Mouse (Mus musculus) lung, postnatal 14 days (tissue): Measurements from ENCODE around the gene Krt32.

Experiments used
- DNase-seq: peaks from one replicate; pipeline ENCODE4 v3.0.0; 2021

The Krt32 gene

GRCm38 (mm10) chr11:100087861-100088260 lies at the start of gene Krt32:
Krt32 (minus strand) TSS chr11:100088226.
- no peak for DNase-seq

GRCm38 (mm10) chr11:100137693-100138092 lies 49.7 kb upstream of the Krt32 start:
- no peak for DNase-seq

- DNase-seq, result no peak
Measured at GRCm38 (mm10) chr11:100136559-100136958, 48.5 kb upstream of the Krt32 start.

GRCm38 (mm10) chr11:100135731-100136130 lies 47.7 kb upstream of the Krt32 start, which contains the start of gene Krt15:
Krt15 (minus strand) TSS chr11:100135928.
- DNase-seq, result no peak

- DNase-seq, result no peak
Measured at GRCm38 (mm10) chr11:100124901-100125300, 36.9 kb upstream of the Krt32 start.

GRCm38 (mm10) chr11:100121466-100121865 lies 33.4 kb upstream of the Krt32 start, which contains the start of gene Krt13:
Krt13 (minus strand) TSS chr11:100121566.
- DNase-seq, result no peak

- peak; percentile 4 for DNase-seq
Measured at GRCm38 (mm10) chr11:100120331-100120730, 32.3 kb upstream of the Krt32 start.

GRCm38 (mm10) chr11:100113742-100114029 lies 25.7 kb upstream of the Krt32 start:
- DNase-seq, result no peak

- DNase-seq, result no peak
Measured at GRCm38 (mm10) chr11:100112935-100113741, 25.1 kb upstream of the Krt32 start.

GRCm38 (mm10) chr11:100105576-100106122 lies 17.6 kb upstream of the Krt32 start, which contains the start of gene Krt36:
Krt36 (minus strand) TSS chr11:100105626.
- no peak for DNase-seq

GRCm38 (mm10) chr11:100102693-100103429 lies 14.8 kb upstream of the Krt32 start:
- DNase-seq, result no peak

GRCm38 (mm10) chr11:100100391-100100790 lies 12.4 kb upstream of the Krt32 start:
- DNase-seq, result no peak

GRCm38 (mm10) chr11:100097819-100098218 lies 9.8 kb upstream of the Krt32 start:
- DNase-seq, result no peak

- DNase-seq, result no peak
Measured at GRCm38 (mm10) chr11:100096141-100096540, 8.1 kb upstream of the Krt32 start, which contains the start of gene Krt35. Krt35 (minus strand) TSS chr11:100096241.

- DNase-seq, result no peak
Measured at GRCm38 (mm10) chr11:100088378-100089025, 476 bp upstream of the Krt32 start.

- DNase-seq, result no peak
Measured at GRCm38 (mm10) chr11:100073873-100074272, 14.2 kb downstream of the Krt32 start.

GRCm38 (mm10) chr11:100067293-100068036 lies 20.6 kb downstream of the Krt32 start:
- DNase-seq, result peak; percentile 38

- no peak for DNase-seq
Measured at GRCm38 (mm10) chr11:100066236-100067010, 21.6 kb downstream of the Krt32 start.

GRCm38 (mm10) chr11:100058875-100059274 lies 29.2 kb downstream of the Krt32 start:
- no peak for DNase-seq

GRCm38 (mm10) chr11:100055686-100056655 lies 32.1 kb downstream of the Krt32 start:
- no peak for DNase-seq
